Mouse (Mus musculus) forebrain, embryonic 11.5 days (tissue): Measurements from ENCODE around the gene Uhrf1bp1. TPM values are rescaled to one million over a fixed set of nuclear protein-coding genes. Genes with fewer than 3 reads are reported as not detected.
"Not testable (repeated sequence)": the region's sequence is repeated elsewhere in the genome, so short reads cannot be mapped to it uniquely, and the experiment has no call there.

Source experiments
- ATAC-seq: fragments of 200-750 bp; cut with Nextera tagmentation; replicated peaks from 2 replicates; pipeline ENCODE4 v1.8.0; 2017; ENCODE audit warnings: moderate TSS enrichment; ENCODE audit not compliant: low FRiP score
- DNase-seq: peaks from one replicate; pipeline ENCODE4 v3.0.0-alpha.2; 2017; ENCODE audit warnings: low spot score
- H3K27ac ChIP-seq: fragments of 300-500 bp; sonication (generic); 2 replicates; pipeline ENCODE4 v1.5.1; 2014; ENCODE audit warnings: low read depth, low read length
- H3K27me3 ChIP-seq: fragments of 300-500 bp; sonication (generic); 2 replicates; pipeline ENCODE4 v1.6.1; 2014; ENCODE audit warnings: mild to moderate bottlenecking, low read length, mixed read lengths; ENCODE audit not compliant: control insufficient read depth, insufficient read depth
- H3K36me3 ChIP-seq: fragments of 300-500 bp; sonication (generic); 2 replicates; pipeline ENCODE4 v1.6.1; 2014; ENCODE audit warnings: mild to moderate bottlenecking, low read length, moderate library complexity, mixed read lengths; ENCODE audit not compliant: control insufficient read depth, insufficient read depth
- H3K4me1 ChIP-seq: fragments of 300-500 bp; sonication (generic); replicated peaks from 2 replicates; pipeline ENCODE4 v1.6.1; 2014; ENCODE audit warnings: low read length, mixed read lengths; ENCODE audit not compliant: control insufficient read depth, insufficient read depth
- H3K4me2 ChIP-seq: fragments of 300-500 bp; sonication (generic); 2 replicates; pipeline ENCODE4 v1.6.1; 2014; ENCODE audit warnings: low read depth, mild to moderate bottlenecking, low read length, moderate library complexity, mixed read lengths; ENCODE audit not compliant: severe bottlenecking
- H3K4me3 ChIP-seq: fragments of 300-500 bp; sonication (generic); 2 replicates; pipeline ENCODE4 v1.5.1; 2014; ENCODE audit warnings: low read depth, low read length
- H3K9ac ChIP-seq: fragments of 300-500 bp; sonication (generic); 2 replicates; pipeline ENCODE4 v1.6.1; 2014; ENCODE audit warnings: low read length
- H3K9me3 ChIP-seq: fragments of 300-500 bp; sonication (generic); 2 replicates; pipeline ENCODE4 v1.6.1; 2016; ENCODE audit warnings: low read length, mixed read lengths; ENCODE audit not compliant: control insufficient read depth
- WGBS: fragments of 180-500 bp; shearing (Covaris S2); extraction: QIAGEN DNeasy Blood & Tissue Kit; methylation state at CpG from one replicate; pipeline ENCODE4 v1.1.7; 2014; 5-methylcytosine and 5-hydroxymethylcytosine counted together
- polyA plus RNA-seq: library from polyadenylated mRNA; unstranded; fragments of >200 nt; fragmentation: Nextera tagmentation; extraction: Ambion mirVana; gene quantifications from 2 replicates; pipeline ENCODE4 v1.2.1, GENCODE M21; 2014

Uhrf1bp1 gene
- polyA plus RNA-seq, 1 experiment from 2014 or later, result 9.7 TPM

DNA sequence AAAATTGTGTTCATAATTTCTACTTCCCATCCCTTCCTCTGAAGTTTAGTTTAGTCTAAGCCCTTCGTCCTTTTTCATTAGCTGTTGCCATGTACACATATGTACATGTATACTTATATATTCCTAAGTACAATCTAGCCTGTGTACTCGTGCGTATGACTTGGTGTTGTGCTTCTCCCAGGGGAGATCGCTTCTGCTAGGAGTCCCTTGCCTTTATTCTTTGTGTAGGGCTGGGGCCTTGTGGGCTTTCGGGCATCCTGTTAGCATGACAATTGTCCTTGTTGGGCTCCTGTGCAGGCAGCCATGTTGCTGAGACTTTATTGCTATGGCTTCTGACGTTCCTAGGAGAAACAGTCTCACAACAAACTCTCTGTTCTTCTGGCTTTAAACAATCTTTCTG, 28.7 kb upstream of the Uhrf1bp1 start:
- Histone ChIP-seq H3K27me3 (no peaks in the 10 kb centered on the region), H3K4me1 (peaks cover 3% of the 10 kb centered on the region; the same call in 1 of the 2 replicates), H3K4me3 (no peak overlapping the region), H3K4me2 (no peak overlapping the region), H3K9ac (no peak overlapping the region), H3K36me3 (no peaks in the 10 kb centered on the region), H3K27ac (no peak overlapping the region), H3K9me3 (no peaks in the 10 kb centered on the region)
- ATAC-seq (no peak), DNase-seq (no peak)
- 23% methylated on average over 6 of the region's 6 CpGs for WGBS

DNA sequence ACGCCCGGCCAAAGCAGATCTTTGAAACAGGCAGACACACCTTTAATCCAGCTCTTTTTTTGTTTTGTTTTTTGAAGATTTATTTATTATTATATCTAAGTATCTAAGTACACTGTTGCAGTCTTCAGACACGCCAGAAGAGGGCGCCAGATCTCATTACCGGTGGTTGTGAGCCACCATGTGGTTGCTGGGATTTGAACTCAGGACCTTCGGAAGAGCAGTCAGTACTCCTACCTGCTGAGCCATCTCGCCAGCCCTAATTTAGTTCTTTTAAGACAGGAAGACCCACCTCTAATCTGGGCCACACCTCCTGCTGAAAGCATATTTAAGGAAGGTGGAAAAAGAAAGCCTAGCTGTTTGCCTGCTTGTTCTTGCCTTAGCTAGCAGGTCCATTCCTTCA, 25.8 kb upstream of the Uhrf1bp1 start:
- H3K4me1 ChIP-seq, result peaks cover 3% of the 10 kb centered on the region; the same call in 1 of the 2 replicates
- no peak overlapping the region for H3K27ac ChIP-seq
- H3K4me3 ChIP-seq, result no peak overlapping the region
- H3K4me2 ChIP-seq, result no peak overlapping the region
- ATAC-seq, result no peak
- H3K9me3 ChIP-seq, result no peaks in the 10 kb centered on the region
- 52% methylated on average over 7 of the region's 7 CpGs for WGBS
- H3K27me3 ChIP-seq, result no peaks in the 10 kb centered on the region
- H3K9ac ChIP-seq, result no peak overlapping the region
- no peak for DNase-seq
- H3K36me3 ChIP-seq, result no peaks in the 10 kb centered on the region

DNA sequence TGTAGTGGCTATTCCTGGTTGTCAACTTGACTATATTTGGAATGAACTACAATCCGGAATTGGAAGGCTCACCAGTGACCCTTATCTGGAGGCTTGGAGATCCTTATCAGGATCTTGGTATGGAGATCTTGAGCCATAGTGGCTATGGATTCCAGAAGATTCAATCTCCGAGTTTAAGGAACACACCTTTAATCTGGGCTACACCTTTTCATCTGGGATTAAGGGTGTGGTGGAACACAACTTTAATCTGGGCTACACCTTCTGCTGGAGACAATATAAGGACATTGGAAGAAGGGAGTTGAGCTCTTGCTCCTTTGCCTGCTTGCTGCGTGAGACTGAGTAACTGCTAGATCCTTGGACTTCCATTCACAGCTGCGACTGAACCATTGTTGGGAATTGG, 18.4 kb upstream of the Uhrf1bp1 start, which contains the start of gene Snrpc:
TSS of gene Snrpc (plus strand) at position 301 of the 400 bp plus-strand sequence.
- H3K4me1 ChIP-seq, H3K4me2 ChIP-seq, H3K4me3 ChIP-seq, H3K9me3 ChIP-seq, ATAC-seq, H3K27ac ChIP-seq, H3K27me3 ChIP-seq, H3K9ac ChIP-seq, DNase-seq, H3K36me3 ChIP-seq: not testable (repeated sequence)
- WGBS, result 67% methylated on average over 3 of the region's 4 CpGs

DNA sequence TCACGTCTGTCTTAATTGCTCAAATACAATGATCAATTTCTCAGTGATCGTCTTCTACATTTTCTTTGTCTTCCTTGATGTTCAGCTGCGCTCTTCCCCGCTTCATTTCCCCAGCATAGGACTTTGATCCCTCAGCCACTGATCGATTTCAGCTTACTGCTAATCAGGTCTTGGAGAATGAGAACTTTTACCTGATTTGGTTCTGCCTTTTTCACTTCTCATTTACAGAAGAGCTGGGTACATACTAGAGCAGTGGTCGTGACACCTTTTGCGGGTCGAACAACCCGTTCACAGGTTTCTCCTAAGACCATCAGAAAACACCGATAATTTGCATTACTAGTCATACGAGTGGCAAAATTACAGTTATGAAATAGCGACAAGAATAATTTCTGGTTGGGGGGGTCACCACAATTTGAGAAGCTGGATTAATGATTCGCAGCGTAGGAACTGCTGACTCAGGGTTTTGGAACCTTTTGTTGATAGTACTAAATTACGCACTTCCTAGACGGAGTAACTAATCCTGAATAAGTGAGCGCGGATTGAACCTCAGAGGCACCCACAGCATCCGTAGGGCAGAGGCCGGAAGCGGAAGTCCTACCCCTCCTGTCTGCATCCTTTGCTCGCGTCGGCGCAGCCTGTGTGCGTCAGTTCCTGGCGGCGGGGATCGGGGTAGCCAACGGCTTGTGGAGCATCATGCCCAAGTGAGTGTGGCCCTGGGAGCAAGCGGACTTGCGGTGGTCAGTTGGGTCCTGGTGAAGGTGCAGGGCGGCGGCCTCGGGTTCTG, 16.6 kb upstream of the Uhrf1bp1 start:
- WGBS, result 2% methylated on average over 35 of the region's 35 CpGs
- H3K27me3 ChIP-seq, result no peaks in the 10 kb centered on the region

DNA sequence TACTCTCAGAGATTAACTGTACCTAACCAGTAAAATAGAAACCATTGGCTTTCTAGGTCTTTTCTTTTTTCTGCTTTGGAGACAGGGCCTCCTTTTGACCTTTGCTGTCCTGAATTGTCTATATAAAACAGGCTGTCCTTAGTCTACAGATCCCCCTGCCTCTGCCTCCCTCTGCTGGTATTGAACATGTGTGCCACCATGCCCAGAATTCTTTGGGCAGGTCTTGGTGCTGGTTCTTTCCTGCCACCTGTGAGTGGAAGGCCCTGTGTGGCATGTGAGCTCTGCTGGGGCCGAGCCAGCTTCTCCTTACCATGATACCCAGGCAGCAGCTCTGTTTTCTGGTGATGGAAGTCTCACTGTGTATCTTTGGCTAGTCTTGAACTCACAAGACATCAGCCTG, 7.9 kb upstream of the Uhrf1bp1 start:
- Histone ChIP-seq H3K36me3 (peaks cover 12% of the 10 kb centered on the region), H3K4me1 (no peaks in the 10 kb centered on the region), H3K27me3 (no peaks in the 10 kb centered on the region), H3K4me2 (no peak overlapping the region), H3K9ac (no peak overlapping the region), H3K4me3 (no peak overlapping the region), H3K27ac (no peak overlapping the region), H3K9me3 (no peaks in the 10 kb centered on the region)
- 86% methylated on average over 1 of the region's 1 CpGs for WGBS
- DNase-seq (no peak), ATAC-seq (no peak)

More for the DNA sequence above, 16.6 kb upstream of the Uhrf1bp1 start:
- H3K9ac ChIP-seq, result peak overlapping the region; percentile 82
- peak overlapping the region; percentile 85 for H3K4me3 ChIP-seq
- peak overlapping the region; percentile 84 for H3K4me2 ChIP-seq
- H3K36me3 ChIP-seq, result peaks cover 6% of the 10 kb centered on the region
- DNase-seq (peak; percentile 95), ATAC-seq (peak; percentile 95)
- peaks cover 2% of the 10 kb centered on the region; the same call in 1 of the 2 replicates for H3K4me1 ChIP-seq
- H3K9me3 ChIP-seq, result no peaks in the 10 kb centered on the region
- no peak overlapping the region for H3K27ac ChIP-seq

DNA sequence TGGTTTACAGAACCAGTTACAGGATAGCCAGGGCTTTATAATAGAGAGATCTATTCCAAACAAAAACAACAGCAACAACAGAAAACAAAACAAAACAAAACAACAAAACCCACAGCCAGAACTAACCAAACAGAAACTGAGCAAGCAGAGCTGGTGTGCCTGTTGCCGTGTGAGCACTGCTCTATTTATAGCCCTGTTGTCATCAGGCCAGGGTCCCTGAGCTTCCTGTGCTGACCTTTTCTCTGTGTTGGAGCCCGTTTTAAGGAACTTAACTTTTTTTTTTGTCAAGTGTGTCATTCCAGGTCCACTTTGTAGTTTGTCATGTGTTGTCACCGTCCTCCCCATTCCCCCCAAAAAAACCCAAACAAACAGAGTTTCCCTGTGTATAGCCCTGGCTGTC, 5.2 kb upstream of the Uhrf1bp1 start:
- H3K36me3 ChIP-seq, result peaks cover 9% of the 10 kb centered on the region; the same call in 1 of the 2 replicates
- DNase-seq, result no peak
- WGBS, result 84% methylated on average over 3 of the region's 3 CpGs

DNA sequence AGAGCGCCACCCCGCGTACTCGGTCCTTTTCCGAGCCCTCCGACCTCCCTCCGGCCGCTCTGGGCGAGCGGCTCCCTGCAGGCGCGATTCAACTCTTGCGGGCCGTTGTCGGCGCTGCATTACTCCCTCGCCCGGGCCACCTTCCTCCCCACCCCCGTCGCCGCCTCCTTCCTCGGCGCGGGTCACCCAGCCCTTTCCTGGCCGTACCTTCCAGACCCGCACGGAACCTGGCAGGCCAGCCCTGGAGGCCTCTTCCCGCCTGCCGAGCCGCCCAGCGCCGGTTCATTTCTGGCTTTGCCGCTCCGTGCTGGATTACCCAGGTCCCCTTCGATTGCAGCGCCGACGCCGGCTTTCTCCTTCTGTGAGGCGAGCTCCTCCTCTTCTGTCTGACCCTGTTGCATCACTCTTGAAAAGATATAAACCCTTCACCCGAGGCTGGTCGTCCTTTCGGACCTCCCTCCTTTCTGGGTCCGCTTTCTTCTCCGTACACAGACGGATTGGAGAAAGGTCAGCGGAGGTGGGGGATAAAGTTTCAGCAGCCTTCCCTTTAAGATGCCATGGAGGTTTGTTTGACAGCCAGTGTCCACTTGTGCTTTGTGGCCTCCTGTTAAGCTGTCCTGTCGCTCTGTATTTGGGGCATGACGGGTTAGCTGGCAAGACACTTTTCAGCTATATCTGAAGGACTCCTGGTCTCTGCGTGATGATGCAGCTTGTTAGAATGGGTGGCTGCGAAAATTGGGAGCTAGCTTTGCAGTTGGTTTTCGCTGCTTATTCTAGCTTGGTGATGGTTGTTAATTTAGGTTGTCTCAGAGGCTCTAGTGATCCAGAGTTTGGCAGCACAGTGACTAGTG, 782 bp downstream of the Uhrf1bp1 start:
- ATAC-seq, result peak; percentile 65
- 4% methylated on average over 42 of the region's 52 CpGs for WGBS

More for the DNA sequence above, 5.2 kb upstream of the Uhrf1bp1 start:
- no peak overlapping the region for H3K4me2 ChIP-seq
- no peak overlapping the region for H3K4me3 ChIP-seq
- H3K27ac ChIP-seq, result no peak overlapping the region
- no peak for ATAC-seq
- H3K4me1 ChIP-seq, result no peaks in the 10 kb centered on the region
- no peaks in the 10 kb centered on the region for H3K27me3 ChIP-seq
- H3K9ac ChIP-seq, result no peak overlapping the region
- no peaks in the 10 kb centered on the region for H3K9me3 ChIP-seq

DNA sequence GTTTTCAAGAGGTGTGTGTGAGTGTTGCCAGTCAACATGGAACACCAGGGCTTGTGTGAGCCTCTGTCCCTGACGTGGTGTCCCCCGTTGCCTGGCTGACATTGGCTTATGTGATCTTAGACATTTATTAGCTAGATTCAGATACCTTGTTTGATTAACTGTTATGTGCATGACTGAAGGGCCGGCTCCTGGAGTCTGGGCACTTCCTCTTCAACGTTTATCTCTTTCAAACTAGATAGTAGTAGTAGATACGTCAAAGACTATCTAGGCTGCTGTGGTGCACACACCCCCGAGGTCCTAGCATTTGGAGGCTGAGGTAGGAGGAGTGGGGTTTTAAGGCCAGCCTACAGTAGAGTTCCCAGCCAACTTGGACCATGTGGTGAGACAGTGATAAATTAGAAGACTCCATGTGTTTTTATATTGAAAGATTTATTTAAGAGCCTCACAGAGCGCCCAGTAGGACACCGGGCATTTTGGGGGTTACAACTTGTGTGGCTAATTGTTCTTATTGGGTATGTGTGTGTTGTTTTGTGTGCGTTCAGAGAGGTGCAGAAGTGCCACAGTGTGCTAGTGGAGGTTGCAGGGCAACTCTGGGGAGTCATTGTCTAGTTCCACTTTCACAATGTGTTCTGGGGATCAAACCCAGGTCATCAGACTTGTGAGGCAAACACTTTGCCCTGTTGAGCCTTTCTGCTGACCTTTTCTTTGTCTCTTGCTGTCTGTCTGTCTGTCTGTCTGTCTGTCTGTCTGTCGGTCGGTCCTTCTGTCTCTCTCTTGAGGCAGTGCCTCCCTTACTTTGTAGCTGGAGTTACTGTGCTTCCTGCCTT, 1.6 kb downstream of the Uhrf1bp1 start:
- no peaks in the 10 kb centered on the region; the same call in 1 of the 2 replicates for H3K4me1 ChIP-seq
- no peaks in the 10 kb centered on the region; the same call in 1 of the 2 replicates for H3K36me3 ChIP-seq
- DNase-seq (no peak), ATAC-seq (no peak)
- no peaks in the 10 kb centered on the region for H3K27me3 ChIP-seq
- H3K4me2 ChIP-seq, result peak overlapping the region; percentile 88
- WGBS, result 62% methylated on average over 11 of the region's 11 CpGs
- H3K9ac ChIP-seq, result peak overlapping the region; percentile 86
- H3K9me3 ChIP-seq, result no peaks in the 10 kb centered on the region
- H3K27ac ChIP-seq, result no peak overlapping the region
- peak overlapping the region; percentile 69 for H3K4me3 ChIP-seq

More for the DNA sequence above, 782 bp downstream of the Uhrf1bp1 start:
- peak overlapping the region; percentile 88 for H3K4me2 ChIP-seq
- peak overlapping the region; percentile 86 for H3K9ac ChIP-seq
- H3K4me3 ChIP-seq, result peak overlapping the region; percentile 69
- peak overlapping the region; percentile 37; the same call in 1 of the 2 replicates for H3K27ac ChIP-seq
- H3K9me3 ChIP-seq, result no peaks in the 10 kb centered on the region
- DNase-seq, result peak; percentile 78
- H3K4me1 ChIP-seq, result no peaks in the 10 kb centered on the region; the same call in 1 of the 2 replicates
- no peaks in the 10 kb centered on the region for H3K27me3 ChIP-seq
- peaks cover 3% of the 10 kb centered on the region; the same call in 1 of the 2 replicates for H3K36me3 ChIP-seq
